Mouse (Mus musculus) natural killer cell, adult 2 months (primary cell): ENCODE data around the gene Tpbpb.
"Not testable (repeated sequence)": the region's sequence is repeated elsewhere in the genome, so short reads cannot be mapped to it uniquely, and the experiment has no call there.

Experiments
- DNase-seq, 2 experiments: peaks; one replicate each; pipeline ENCODE4 v3.0.0; 2022; ENCODE audit warnings: low spot score in 2 of 2

The Tpbpb gene

GRCm38 (mm10) chr13:60904780-60905179, at the start of gene Tpbpb:
Gene Tpbpb (minus strand): TSS chr13:60904880.
- not testable (repeated sequence) for DNase-seq

- not testable (repeated sequence) for DNase-seq
Observed at GRCm38 (mm10) chr13:60941884-60942283, 37.2 kb upstream of the Tpbpb start, which contains the start of gene Tpbpa. Gene Tpbpa (minus strand): TSS chr13:60941984.

- DNase-seq, result peak; percentile 54 to 65
Observed at GRCm38 (mm10) chr13:60936500-60936901, 31.8 kb upstream of the Tpbpb start, which contains the start of the genes Gm49391 and Ctla2a. Gene Gm49391 (minus strand): TSS chr13:60936571. Gene Ctla2a (minus strand): TSS chr13:60936625.

- peak in 1 of 2 experiments; percentile 1 for DNase-seq
Observed at GRCm38 (mm10) chr13:60935490-60935889, 30.8 kb upstream of the Tpbpb start, which contains the start of gene Gm49393. Gene Gm49393 (minus strand): TSS chr13:60935590.

DNA sequence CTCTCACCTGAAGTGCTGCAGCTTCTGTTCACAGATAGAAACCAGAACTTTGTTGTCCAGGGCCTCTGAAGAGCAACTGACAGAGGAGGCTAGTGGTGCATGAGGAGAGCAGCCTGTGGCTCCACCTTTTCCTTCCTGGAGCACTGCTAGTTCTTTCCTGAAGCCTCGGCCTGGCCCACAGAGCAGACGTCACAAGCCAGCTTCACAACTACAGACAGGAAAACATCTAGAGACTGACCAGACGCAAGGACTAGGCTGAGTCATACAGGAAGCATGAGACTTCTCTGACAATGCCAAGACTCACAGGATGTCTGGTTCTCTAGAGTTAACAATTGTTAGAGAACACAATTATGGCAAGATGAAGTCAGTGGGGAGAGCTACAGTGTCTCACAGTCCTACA, 7.4 kb downstream of the Tpbpb start, which contains the start of gene Ctla2b:
Gene Ctla2b, minus strand, starts transcription at position 120 of the 400 bp plus-strand sequence.
- DNase-seq, result peak; percentile 79 to 87

- DNase-seq, result not testable (repeated sequence)
Observed at GRCm38 (mm10) chr13:60896794-60897193, 7.9 kb downstream of the Tpbpb start, which contains the start of gene Gm49392. Gene Gm49392 (minus strand): TSS chr13:60896894.

DNA sequence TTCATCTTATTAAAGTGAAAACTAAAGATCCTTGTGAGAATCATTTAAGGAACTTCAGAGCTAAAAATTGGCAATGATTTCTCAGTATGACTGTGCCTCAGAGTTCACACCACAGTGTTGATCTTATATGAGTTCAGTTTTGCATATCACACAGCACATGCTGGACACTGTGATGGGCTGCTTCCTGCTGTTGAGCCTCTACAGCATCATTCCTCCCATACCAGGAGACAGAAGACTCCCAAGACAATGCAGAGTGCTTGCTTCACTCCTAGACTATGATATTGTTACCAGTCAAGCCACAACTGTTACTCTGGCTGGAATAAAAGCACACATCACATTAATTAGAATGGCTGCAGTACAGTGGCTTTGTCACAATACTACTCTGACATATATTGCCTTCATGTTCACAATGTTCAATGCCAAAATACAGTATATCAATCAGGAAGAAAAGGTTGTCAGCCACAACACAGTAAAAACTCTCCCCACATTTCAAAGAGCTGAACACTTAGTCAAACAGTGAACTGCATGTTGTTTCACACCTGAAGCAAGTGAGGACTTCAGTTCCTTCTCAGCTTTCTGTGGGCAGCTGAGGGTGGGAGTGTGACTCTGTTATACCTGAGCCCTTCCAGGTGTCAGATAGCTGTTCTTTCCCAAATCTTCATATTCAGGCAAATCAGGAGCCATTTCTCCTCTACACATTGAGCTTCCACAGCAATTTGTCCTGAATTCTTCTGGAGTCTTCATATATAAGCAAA, 9.1 kb downstream of the Tpbpb start:
- peak; percentile 20 to 54 for DNase-seq

GRCm38 (mm10) chr13:60892301-60892700, 12.4 kb downstream of the Tpbpb start:
- DNase-seq, result no peak

GRCm38 (mm10) chr13:60864281-60864680, 40.4 kb downstream of the Tpbpb start, which contains the start of gene 4930486L24Rik:
Gene 4930486L24Rik (minus strand): TSS chr13:60864475.
- no peak for DNase-seq
